Mouse (Mus musculus): ENCODE results near the gene Arid1b.

DNA sequence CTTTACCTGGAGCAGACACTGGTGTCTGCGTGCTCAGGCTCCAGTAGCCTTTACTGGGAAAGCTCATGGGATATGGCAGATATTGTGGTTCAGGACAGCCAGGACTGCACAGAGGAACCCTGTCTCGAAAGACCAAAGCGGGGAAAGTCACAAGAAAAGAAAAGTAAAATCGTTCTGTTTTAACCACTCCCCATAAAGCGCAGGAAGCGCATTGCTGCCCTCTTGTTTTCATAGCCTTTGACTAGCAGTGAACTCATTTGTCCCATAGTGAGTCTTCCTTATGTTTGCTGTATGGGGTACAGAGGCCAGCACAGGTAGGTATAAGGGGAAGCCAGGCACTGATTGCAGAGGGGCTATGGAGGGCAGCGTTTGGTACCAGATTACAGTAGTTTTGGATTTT, 173.9 kb downstream of the Arid1b start:
- no peak for TF ChIP-seq CTCF (IDR thresholded peaks at IDR 0.05; ENCODE audit: control insufficient read depth, insufficient read depth, insufficient read length)
- TF ChIP-seq MYOG (IDR thresholded peaks at IDR 0.05; ENCODE audit: control insufficient read depth, extremely low read depth, insufficient read length): no peak
- no peak for TF ChIP-seq USF1 (IDR thresholded peaks at IDR 0.05; ENCODE audit: low read depth)
